Mouse (Mus musculus) layer of hippocampus, postnatal 36 days (tissue): ENCODE results near the gene Unc79. TPM values are rescaled to one million over a fixed set of nuclear protein-coding genes. Genes with fewer than 3 reads are reported as not detected.

ENCODE experiments used
- DNase-seq, 2 experiments: peaks; one replicate each; pipeline ENCODE4 v3.0.0; 2022
- total RNA-seq, 2 experiments: library from RNA; stranded (reverse); gene quantifications; 2 replicates each; pipeline ENCODE4 v1.2.3; 2021

Unc79 gene
- total RNA-seq, 2 experiments from 2014 or later, result 53.0 to 57.7 TPM

DNA sequence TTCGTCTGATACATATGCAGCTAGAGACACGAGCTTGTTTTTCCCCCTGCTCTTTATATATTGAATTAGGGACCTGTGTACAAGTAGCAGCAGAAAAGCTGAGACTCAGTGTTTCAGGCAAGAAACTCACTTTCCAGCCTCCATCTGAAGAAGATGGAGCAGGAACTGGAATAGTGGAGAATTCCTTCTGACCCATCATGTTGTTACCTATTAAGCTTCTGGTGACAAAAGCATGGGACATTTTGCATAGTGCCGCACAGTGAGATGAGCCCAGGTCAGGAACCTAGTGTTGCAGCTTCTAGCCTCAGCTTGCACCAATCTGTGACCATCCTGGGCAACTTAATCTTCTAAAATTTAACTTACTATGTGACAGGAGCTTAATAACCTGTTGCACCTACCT is 92.7 kb downstream of the Unc79 start:
- DNase-seq, result no peak

DNA sequence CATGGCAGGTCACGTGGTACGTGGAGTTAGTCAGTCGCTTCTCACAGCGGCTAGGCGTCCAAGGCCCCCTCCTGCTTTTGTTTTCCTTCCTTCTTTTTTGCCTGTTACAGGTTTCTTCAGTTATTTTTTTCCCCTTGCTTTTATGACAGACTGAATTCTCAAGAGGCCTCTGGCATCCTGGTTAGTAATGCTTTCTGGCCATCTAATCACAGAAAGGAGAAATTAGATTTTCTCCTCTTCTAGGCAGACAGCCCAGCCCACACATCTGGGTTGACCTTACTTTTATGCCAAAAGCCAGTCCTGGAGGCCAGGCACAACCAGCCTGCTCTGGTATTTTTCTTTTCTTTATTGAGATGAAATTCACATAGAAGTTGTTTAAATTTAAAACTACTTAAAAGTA is 94.1 kb downstream of the Unc79 start:
- DNase-seq, result no peak

- no peak for DNase-seq
Observed at GRCm38 (mm10) chr12:103044422-103044821, 95.8 kb downstream of the Unc79 start.

DNA sequence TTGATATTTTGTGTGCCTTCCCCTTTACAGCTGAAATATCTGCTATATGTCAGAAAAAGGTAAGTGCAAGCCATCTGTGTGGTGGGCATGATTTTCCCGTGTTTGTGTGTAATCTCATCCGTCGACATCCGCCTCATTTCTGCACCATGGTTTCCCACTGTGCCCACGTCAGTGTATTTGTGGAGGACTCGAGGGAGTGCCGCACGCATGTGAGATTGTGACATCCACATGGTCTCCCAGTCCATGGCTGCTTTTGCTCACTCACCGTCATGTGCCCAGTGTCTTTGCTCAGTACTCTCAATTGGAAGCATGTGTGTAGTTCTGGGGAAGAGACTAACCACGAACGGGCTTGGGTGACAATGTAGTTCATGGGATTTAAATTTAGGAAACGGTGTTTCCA is 101.2 kb downstream of the Unc79 start:
- DNase-seq, result no peak

- DNase-seq, result no peak
Observed at GRCm38 (mm10) chr12:103059321-103060053, 110.8 kb downstream of the Unc79 start.

- no peak for DNase-seq
Observed at GRCm38 (mm10) chr12:103060791-103061190, 112.1 kb downstream of the Unc79 start.

DNA sequence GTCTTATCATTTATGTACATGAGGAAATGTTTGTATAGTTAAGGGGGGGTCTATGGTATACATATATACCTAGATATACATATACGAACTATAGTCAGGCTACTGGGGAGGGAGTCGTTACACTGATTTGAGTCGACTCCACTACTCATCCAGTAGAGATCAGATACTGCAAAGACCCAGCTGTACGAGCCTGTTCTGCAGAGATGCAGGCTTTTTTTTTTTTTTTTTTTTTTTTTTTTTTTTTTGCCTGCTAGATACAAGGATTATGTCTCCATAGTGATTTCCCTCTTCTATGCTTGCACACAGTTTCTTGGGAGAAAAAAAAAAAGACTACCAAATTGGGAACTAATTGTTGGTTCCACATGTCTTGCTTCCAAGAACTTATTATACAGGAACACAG is 113.5 kb downstream of the Unc79 start:
- DNase-seq, result no peak

DNA sequence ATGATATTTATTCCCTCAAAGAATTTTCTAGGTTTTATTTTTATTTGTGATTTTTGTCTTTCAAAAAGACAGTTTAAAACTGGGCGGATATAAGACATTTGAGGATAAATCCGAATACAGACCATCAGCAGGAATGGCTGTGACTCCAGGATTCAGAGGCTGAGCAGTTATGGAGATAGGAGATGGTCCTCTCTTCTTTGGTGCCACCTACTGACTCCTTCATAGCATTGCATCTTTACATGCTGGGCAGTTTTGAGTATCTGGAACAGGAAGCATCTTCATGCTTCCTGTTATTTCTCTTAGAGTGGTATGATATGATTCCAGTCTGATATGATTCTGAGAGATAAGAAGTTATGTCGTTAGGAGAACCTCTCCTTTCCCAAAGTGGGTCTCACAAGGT is 116.3 kb downstream of the Unc79 start:
- no peak for DNase-seq

- no peak for DNase-seq
Observed at GRCm38 (mm10) chr12:103068161-103068560, 119.5 kb downstream of the Unc79 start.

DNA sequence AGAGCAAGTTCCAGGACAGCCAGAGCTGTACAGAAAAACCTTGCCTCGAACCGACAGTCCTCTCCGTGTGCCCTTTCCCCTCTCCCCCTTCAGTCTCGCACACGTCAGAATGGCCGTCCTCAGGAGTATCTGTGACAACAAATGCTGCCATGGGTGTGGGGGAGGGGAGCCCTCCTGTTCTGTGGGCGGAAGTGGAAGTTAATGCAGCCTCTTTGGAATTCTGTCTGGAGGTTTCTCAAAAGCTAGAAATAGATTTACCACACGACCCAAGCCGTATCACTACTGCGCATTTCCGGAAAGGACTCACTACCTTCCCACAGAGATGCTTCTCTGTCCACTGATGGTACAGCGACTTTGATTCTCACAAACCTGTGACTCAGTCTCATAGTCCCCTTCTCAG is 120.9 kb downstream of the Unc79 start:
- DNase-seq, result no peak

GRCm38 (mm10) chr12:103073953-103074352 is 125.3 kb downstream of the Unc79 start:
- DNase-seq, result no peak

- no peak for DNase-seq
Observed at GRCm38 (mm10) chr12:103078751-103079150, 130.1 kb downstream of the Unc79 start.

GRCm38 (mm10) chr12:103080055-103080454 is 131.4 kb downstream of the Unc79 start:
- DNase-seq, result no peak

- DNase-seq, result no peak
Observed at GRCm38 (mm10) chr12:103091831-103092230, 143.2 kb downstream of the Unc79 start.

DNA sequence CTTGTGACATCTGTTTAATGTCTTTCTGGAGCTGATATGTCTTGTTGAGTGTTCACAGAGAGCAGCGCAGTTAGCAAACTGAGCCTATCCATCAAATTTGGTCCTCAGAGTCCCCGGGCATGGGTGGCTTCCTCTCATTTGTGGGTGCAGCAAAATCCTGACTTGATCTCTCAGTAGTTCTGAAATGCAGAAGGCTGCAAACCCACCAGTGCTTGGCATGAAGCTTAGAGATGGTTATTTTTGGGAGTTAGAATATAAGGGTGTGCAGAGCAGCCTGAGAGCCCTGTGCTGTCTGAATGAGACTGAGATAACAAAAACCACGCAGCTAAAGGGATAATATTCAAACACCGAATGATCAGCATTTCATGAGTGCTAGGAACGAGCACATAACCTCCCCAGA is 146.5 kb downstream of the Unc79 start:
- no peak for DNase-seq

GRCm38 (mm10) chr12:103099185-103099584 is 150.5 kb downstream of the Unc79 start:
- DNase-seq, result no peak

- DNase-seq, result no peak
Observed at GRCm38 (mm10) chr12:103100088-103100487, 151.4 kb downstream of the Unc79 start.

- DNase-seq, result no peak
Observed at GRCm38 (mm10) chr12:103103041-103103440, 154.4 kb downstream of the Unc79 start.

GRCm38 (mm10) chr12:103103601-103104000 is 154.9 kb downstream of the Unc79 start:
- no peak for DNase-seq

DNA sequence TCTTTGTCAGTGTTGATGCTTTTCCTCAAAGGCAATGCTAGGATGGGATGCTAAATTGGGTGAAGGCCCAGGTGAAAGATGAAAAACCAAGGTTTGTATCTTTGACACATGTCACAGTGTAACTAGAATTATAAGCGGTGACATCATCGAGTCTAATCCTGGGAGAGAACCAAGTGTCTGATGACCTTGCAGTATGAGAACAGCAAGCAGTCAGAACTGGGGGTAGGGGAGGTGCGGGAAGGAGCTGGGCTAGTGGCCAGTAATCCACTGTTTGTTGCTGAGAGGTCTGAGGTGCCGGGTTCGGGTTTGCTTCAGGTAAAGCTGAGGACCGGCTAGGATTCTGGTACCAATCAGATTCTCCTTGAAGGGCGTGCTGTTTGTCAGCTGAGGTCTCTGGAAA is 160.6 kb downstream of the Unc79 start:
- no peak for DNase-seq

DNA sequence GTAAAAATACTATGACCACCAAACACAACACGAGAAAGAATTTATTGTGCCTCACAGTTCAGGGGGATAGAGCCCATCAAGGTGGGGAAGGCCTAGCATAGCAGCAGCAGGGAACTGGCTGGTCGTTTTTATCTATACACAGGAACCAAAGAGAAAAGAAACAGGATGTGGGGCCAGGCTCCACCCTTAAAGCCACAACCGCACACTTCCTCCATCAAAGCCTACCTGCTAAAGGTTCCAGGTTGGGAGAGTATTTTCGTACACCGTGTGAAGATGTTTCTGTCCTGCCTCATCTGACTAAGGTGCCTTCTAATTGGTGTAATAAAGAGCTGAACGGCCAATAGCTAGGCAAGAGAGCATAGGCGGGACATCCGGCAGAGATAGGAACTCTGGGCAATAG is 168.0 kb downstream of the Unc79 start:
- no peak for DNase-seq

- no peak for DNase-seq
Observed at GRCm38 (mm10) chr12:103117517-103118193, 169.0 kb downstream of the Unc79 start.

GRCm38 (mm10) chr12:103121928-103122327 is 173.3 kb downstream of the Unc79 start:
- DNase-seq, result peak in 1 of 2 experiments; percentile 16

DNA sequence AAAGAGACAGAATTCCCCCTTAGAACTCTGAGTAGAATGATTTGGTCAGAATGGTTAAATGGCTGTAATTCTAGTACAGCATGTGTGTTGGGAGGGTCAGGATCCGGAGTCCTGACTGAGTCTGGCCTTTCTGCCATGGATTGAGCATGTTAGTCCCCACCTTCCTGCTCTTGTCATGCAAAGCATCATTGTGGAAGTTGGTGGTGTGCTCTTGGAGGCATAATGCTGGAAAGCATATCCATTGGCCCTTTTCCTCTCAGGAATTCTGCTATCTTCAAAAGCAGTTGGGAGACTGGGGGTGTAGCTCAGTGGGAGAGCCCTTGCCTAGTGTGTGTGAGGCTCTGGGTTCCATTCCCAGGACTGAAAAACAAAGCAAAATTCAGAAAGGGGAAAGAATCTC is 175.2 kb downstream of the Unc79 start:
- no peak for DNase-seq
